Mouse (Mus musculus): Measurements from ENCODE around the gene Crnn.

Crnn gene

GRCm38 (mm10) chr3:93144510-93145051 lies at the start of gene Crnn:
TSS of gene Crnn (plus strand) at chr3:93144787.
- no peak for DNase-seq

DNA sequence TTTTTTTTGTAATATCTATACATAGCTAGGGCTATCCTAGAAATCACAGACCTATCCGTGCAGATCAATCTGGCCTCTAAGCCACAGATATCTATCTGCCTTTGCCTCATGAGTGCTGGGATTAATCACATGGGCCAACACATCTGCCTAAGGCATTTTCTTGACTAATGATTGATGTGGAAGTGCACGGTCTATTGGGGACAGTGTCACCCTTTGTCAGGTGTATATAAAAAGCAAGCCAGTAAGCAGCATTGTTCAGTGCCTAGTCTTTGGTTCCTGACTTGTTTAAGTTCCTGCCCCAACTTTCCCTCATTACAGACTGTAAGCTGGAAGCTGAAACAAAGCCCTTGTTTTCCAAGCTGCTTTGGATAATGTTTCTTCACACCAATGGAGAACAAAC lies 48.1 kb upstream of the Crnn start:
- no peak for DNase-seq

DNA sequence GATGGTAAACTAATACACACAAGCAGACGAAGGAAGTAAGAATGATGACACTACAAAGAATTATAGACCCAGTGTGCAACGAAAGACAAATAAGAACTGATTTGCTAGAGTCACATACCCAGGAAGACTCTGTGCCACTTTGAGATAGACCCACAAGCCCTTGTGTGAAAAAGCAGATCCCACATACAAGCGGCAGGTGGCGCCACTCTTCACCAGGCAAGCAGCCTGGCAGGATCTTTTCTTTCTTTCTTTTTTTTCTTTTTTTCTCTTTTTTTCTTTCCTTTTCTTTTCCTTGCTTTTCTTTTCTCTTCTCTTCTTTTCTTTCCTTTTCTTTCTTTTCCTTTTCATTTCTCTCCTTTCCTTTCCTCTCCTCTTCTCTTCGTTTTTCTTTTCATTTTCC lies 32.9 kb upstream of the Crnn start:
- DNase-seq: no peak

GRCm38 (mm10) chr3:93114481-93114880 lies 30.1 kb upstream of the Crnn start:
- DNase-seq: peak in 1 of 2 experiments; percentile 11

DNA sequence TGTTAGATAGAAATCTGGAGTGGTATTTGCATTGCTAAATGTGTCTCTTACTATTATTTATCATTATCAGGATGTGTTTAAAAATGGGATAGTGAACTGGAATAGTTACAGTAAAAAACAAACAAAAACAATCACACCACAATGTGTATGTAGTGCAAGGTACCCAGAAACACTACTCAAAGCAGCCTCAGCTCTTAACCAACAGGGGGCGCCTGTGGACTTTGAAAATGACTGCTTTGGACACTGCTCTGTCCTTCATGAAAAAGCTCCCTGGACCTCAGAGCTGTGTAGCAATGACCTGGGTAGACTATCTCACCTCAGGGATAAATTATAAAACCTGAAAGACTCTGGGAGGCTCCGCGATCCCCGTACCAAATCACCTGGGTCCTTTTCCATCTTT lies 25.5 kb upstream of the Crnn start:
- DNase-seq: no peak

GRCm38 (mm10) chr3:93128052-93128451 lies 16.5 kb upstream of the Crnn start:
- no peak for DNase-seq

GRCm38 (mm10) chr3:93129076-93129475 lies 15.5 kb upstream of the Crnn start:
- peak in 1 of 2 experiments; percentile 2 for DNase-seq

DNA sequence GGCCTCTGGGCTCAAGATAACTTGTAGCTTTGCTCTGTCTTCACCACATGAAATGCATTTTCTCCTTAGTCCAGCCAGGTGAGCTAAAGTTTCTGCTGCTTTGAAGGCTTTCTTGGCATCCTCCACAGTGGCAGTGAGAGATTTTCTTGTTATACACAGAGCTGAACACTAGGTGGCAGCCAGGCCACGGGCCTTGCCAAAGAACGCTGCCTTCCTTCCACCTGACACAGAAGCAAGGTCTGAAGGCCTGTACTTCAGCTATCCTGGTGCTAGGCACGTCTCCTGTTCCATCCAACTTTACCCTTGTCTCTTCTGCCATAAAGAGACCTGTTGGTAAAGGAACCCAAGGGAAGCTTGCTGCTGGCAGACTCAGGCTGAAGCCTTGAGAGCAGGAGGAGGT lies 14.1 kb upstream of the Crnn start:
- DNase-seq: peak; percentile 19 to 27

DNA sequence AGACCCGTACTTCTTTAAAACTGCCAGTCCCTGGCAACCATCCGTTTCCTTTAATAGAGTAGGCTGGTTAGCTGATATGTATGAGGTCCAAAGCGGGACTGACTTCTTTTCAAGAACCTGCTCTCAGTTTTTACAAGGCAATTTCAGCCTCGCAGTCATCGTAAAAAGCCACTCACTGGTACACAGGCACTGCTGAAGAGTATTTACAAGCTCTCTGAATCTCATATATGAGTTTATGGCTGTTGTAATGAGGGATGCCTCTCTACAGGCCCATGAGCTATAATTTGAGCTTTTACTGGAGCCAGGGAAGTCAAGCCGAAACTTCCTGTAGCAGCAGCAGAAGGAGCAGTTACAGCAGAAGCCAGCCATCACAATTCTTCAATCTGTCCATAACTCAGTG lies 17.9 kb downstream of the Crnn start:
- DNase-seq: no peak

DNA sequence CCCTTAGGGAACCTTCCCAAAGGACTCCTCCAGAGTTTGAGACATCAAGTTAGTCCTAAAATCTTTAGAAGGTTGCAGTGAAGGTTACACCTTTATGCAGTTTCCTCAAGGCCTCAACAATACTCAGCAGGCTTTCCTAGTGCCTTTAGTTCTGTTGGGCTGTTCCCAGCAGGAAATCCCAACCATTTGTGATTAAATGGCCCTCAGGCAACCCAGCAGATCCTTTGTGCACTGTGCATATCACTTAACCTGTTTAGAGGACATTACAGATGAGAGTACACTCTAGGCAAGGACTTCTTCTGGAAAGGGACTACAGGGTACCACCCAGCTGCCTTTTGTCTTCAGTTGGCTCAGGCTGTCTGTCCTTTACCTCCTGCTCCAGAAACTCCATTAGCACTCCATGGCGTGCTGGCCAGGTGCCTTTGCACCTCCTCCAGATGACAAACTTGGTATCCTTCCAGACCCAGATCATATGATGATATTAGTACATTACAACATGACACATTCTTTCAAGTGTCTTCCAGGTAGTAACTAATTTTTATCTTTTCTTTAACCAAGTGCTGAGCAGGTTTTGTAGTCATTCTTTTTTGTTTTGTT lies 18.5 kb downstream of the Crnn start:
- DNase-seq: no peak

- no peak for DNase-seq
Observed at GRCm38 (mm10) chr3:93180856-93181255, 36.3 kb downstream of the Crnn start.

DNA sequence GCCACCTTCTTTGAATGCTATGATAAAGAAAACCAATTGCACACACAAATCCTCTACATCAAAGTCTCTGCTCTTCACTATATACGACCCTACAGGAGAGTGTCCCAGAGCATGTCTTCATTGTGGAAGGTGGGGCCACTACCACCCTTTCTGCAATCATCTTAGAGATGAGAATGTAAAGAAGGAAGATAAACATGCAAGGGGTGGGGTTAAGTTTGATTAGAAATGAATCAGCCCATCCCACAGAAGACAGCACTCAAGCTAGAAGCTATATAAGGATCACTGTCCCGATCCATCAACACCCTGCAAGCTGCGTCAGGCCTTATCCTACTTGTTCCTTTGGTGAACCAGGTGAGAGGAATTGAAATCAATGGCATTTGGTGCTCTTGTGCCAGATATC lies 52.4 kb downstream of the Crnn start, which contains the start of gene Flg2:
Gene Flg2 (plus strand): TSS at position 301 of the 400 bp plus-strand sequence.
- no peak for DNase-seq
